Mouse (Mus musculus) heart, adult 2 months (tissue): ENCODE data around the gene Gps1.

ENCODE experiments used
- CTCF ChIP-seq: fragments of 200-600 bp; IDR thresholded peaks from 2 replicates; pipeline ENCODE4 v1.8.1; 2022; ENCODE audit warnings: antibody characterized with exemption, mild to moderate bottlenecking, moderate library complexity
- EP300 ChIP-seq: fragments of 200-500 bp; IDR thresholded peaks from 2 replicates; pipeline ENCODE4 v1.6.1; 2011; ENCODE audit warnings: low read depth, low read length, control low read depth; ENCODE audit not compliant: insufficient read depth
- POLR2A ChIP-seq: fragments of 200-500 bp; IDR thresholded peaks from 2 replicates; pipeline ENCODE4 v1.6.1; 2011; ENCODE audit warnings: mild to moderate bottlenecking, low read depth, low read length, control low read depth; ENCODE audit not compliant: insufficient read depth

DNA sequence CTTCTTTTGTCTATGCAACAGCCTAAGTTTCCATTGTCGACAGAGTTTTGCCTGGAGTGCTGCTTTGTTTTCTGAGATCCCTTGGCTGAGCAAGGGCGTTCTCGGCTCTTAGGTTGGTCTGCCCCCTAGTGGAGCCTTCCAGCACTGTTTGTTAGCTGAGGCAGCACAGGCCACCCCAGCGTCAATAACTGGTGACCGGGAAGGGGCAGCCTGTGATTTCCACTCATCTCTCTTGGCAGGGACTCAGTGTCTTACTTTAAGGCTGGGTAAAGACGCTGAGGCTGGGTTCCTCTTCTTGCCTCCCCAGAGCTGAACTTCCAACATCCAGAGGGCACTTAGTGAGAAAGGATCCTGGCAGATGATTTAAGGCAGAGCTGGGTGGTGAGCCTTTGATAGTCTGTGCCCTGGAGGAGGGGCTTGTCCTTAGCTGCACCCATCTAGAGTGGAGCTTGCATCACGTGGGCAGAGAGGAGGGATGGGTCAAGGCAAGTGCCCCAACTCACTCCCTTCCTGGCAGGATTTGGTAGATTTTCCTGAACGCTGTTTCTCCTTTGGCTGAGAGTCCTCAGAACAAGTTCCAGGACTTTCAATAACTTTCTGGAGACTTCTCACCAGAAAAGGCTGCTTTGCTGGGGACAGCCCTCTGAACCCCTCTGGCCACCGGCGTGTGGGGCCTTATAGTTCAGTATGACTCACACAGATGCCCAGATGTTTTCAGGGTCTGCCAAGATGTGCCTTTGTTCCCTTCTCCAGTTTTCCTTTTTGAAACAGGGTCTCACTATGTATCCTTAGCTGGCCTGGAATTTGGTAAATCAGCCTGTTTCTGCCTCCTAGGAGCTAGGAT lies 16.2 kb downstream of the Gps1 start:
- TF ChIP-seq POLR2A (peak; percentile 46; the same call in 1 of the 2 replicates), CTCF (peak; percentile 99), EP300 (peak; percentile 46; the same call in 1 of the 2 replicates)
